ENCODE assay signal across 13 mouse cellular contexts in the genomic region with DNA sequence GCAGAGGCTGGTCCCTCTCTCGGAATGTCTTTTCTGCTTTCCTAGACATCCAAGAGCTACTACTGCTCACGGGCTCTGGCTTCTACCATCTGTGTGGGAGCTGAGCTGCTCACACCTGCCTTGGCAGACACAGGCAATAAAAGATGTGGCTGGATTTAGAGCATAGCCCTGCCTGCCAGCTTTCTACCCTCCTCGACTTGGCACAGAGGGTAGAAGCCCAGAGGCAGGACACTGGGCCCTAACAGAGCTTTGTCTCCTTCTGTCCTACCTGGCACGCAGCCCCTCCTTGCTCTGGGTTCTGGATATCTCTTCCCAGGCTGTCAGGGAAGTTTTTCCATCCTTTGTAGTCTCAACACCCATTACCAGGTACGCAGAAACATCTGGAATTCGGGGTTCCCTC. TPM values are rescaled to one million over a fixed set of nuclear protein-coding genes. Genes with fewer than 3 reads are reported as not detected.
DNase-seq lines count a peak whose midpoint lies in the region; ATAC-seq lines count a peak whose summit lies in the region.
"Had no signal": no experiment of that assay in that cellular context is flagged by ENCODE, and none has a peak within 500 bp of the region (broad histone marks: within the 10 kb centered on the region; RNA-seq: fewer than 3 reads in every experiment).

No protein-coding gene starts in this region.

- ATAC-seq in hindbrain, embryonic 16.5 days: no peak
- no peak for ATAC-seq in hindbrain, embryonic 14.5 days (ENCODE audit: low FRiP score)
- ATAC-seq in limb, embryonic 13.5 days (ENCODE audit: low FRiP score, low read depth): peak; percentile 12; the same call in 1 of the 2 replicates
- no peak for ATAC-seq in activated CD4-positive, CD25-positive, alpha-beta regulatory T cell, adult 4 months
- ATAC-seq: forebrain, postnatal 0 days had no signal

- H3K9ac ChIP-seq in hindbrain, embryonic 16.5 days (ENCODE audit: low read depth, low read length): 0 out of 2 replicates have a peak overlapping the region, but pooled peaks have one; percentile 4
- no peak overlapping the region for H3K9ac ChIP-seq in hindbrain, embryonic 14.5 days
- H3K9ac ChIP-seq in limb, embryonic 13.5 days: no peak overlapping the region
- H3K9ac ChIP-seq: forebrain, postnatal 0 days; heart, embryonic 12.5 days; kidney, embryonic 15.5 days had no signal

- no peaks in the 10 kb centered on the region for H3K9me3 ChIP-seq in hindbrain, embryonic 16.5 days (ENCODE audit: control insufficient read depth, low read length)
- no peaks in the 10 kb centered on the region for H3K9me3 ChIP-seq in hindbrain, embryonic 14.5 days (ENCODE audit: control insufficient read depth, low read length)
- no peaks in the 10 kb centered on the region for H3K9me3 ChIP-seq in embryonic facial prominence, embryonic 10.5 days
- no peaks in the 10 kb centered on the region for H3K9me3 ChIP-seq in limb, embryonic 13.5 days
- H3K9me3 ChIP-seq: heart, embryonic 12.5 days; kidney, embryonic 15.5 days had no signal

- H3K36me3 ChIP-seq in hindbrain, embryonic 16.5 days (ENCODE audit: control insufficient read depth, insufficient read depth, low read length): no peaks in the 10 kb centered on the region
- no peaks in the 10 kb centered on the region for H3K36me3 ChIP-seq in hindbrain, embryonic 14.5 days (replicated peaks; ENCODE audit: control insufficient read depth, insufficient read depth)
- no peaks in the 10 kb centered on the region for H3K36me3 ChIP-seq in embryonic facial prominence, embryonic 10.5 days (replicated peaks)
- H3K36me3 ChIP-seq in limb, embryonic 13.5 days: peaks cover 3% of the 10 kb centered on the region; the same call in 1 of the 2 replicates
- H3K36me3 ChIP-seq: heart, embryonic 12.5 days; kidney, embryonic 15.5 days had no signal

- no peaks in the 10 kb centered on the region for H3K27me3 ChIP-seq in hindbrain, embryonic 16.5 days (replicated peaks; ENCODE audit: control insufficient read depth, insufficient read depth, low read length)
- H3K27me3 ChIP-seq in hindbrain, embryonic 14.5 days (ENCODE audit: control insufficient read depth, insufficient read depth, low read length): no peaks in the 10 kb centered on the region
- no peaks in the 10 kb centered on the region for H3K27me3 ChIP-seq in embryonic facial prominence, embryonic 10.5 days (replicated peaks; ENCODE audit: low read depth, poor library complexity, severe bottlenecking)
- H3K27me3 ChIP-seq in limb, embryonic 13.5 days: no peaks in the 10 kb centered on the region
- H3K27me3 ChIP-seq: heart, embryonic 12.5 days had no signal

- no peak overlapping the region for H3K4me3 ChIP-seq in hindbrain, embryonic 16.5 days (ENCODE audit: low read length)
- H3K4me3 ChIP-seq in hindbrain, embryonic 14.5 days (replicated peaks; ENCODE audit: low read length): no peak overlapping the region
- H3K4me3 ChIP-seq in embryonic facial prominence, embryonic 10.5 days: no peak overlapping the region
- no peak overlapping the region for H3K4me3 ChIP-seq in limb, embryonic 13.5 days
- H3K4me3 ChIP-seq: heart, embryonic 12.5 days; kidney, embryonic 15.5 days had no signal

- no peak overlapping the region for H3K27ac ChIP-seq in hindbrain, embryonic 16.5 days (ENCODE audit: low read depth, low read length)
- no peak overlapping the region for H3K27ac ChIP-seq in hindbrain, embryonic 14.5 days
- peak overlapping the region; percentile 77 for H3K27ac ChIP-seq in embryonic facial prominence, embryonic 10.5 days (replicated peaks)
- H3K27ac ChIP-seq in limb, embryonic 13.5 days: peak overlapping the region; percentile 93
- H3K27ac ChIP-seq: kidney, embryonic 15.5 days had no signal

- H3K4me1 ChIP-seq in hindbrain, embryonic 16.5 days (ENCODE audit: control insufficient read depth, insufficient read depth, low read depth, low read length): no peaks in the 10 kb centered on the region
- no peaks in the 10 kb centered on the region; the same call in 1 of the 2 replicates for H3K4me1 ChIP-seq in hindbrain, embryonic 14.5 days (replicated peaks; ENCODE audit: control insufficient read depth, insufficient read depth, low read length)
- H3K4me1 ChIP-seq in embryonic facial prominence, embryonic 10.5 days: peaks cover 56% of the 10 kb centered on the region
- H3K4me1 ChIP-seq in limb, embryonic 13.5 days: peaks cover 75% of the 10 kb centered on the region

- no peak for DNase-seq in hindbrain, embryonic 14.5 days (ENCODE audit: low spot score)
- DNase-seq in embryonic facial prominence, embryonic 10.5 days (ENCODE audit: low spot score): no peak
- peak; percentile 78 for DNase-seq in fat pad, adult 2 months (ENCODE audit: extremely low read depth, low read depth, low spot score)
- DNase-seq in kidney, adult 11 months: no peak
- DNase-seq: forebrain, postnatal 0 days; layer of hippocampus, postnatal 36 days; lung, adult 18-20 months; thymus, postnatal 14 days had no signal

- 71% methylated on average over 6 of the region's 6 CpGs for WGBS in hindbrain, embryonic 16.5 days
- WGBS in hindbrain, embryonic 14.5 days: 80% methylated on average over 6 of the region's 6 CpGs
- WGBS in embryonic facial prominence, embryonic 10.5 days: 79% methylated on average over 6 of the region's 6 CpGs
- WGBS in limb, embryonic 13.5 days: 22% methylated on average over 6 of the region's 6 CpGs

- no peak overlapping the region for H3K4me2 ChIP-seq in hindbrain, embryonic 16.5 days (ENCODE audit: low read length)
- H3K4me2 ChIP-seq in hindbrain, embryonic 14.5 days (replicated peaks): no peak overlapping the region
- H3K4me2 ChIP-seq in limb, embryonic 13.5 days (replicated peaks): peak overlapping the region; percentile 38
- H3K4me2 ChIP-seq: heart, embryonic 12.5 days; kidney, embryonic 15.5 days had no signal

RNA-seq across cellular contexts. Expression of gene Itga11, which starts 45.1 kb away (rescaled TPM):
- 1.1 and 2.0 TPM in 2 replicates for polyA plus RNA-seq in hindbrain, embryonic 16.5 days (2015; fragmentation: Nextera tagmentation; extraction: Ambion mirVana)
- 1.4 and 1.6 TPM in 2 replicates for polyA plus RNA-seq in hindbrain, embryonic 14.5 days (2014; fragmentation: Nextera tagmentation; extraction: Ambion mirVana)
- polyA plus RNA-seq in embryonic facial prominence, embryonic 10.5 days (2016; fragmentation: Nextera tagmentation; extraction: Ambion mirVana): 2.0 and 2.2 TPM in 2 replicates
- polyA plus RNA-seq in limb, embryonic 13.5 days (2015; fragmentation: Nextera tagmentation; extraction: Ambion mirVana): 8.0 and 8.2 TPM in 2 replicates
- polyA plus RNA-seq in activated CD4-positive, CD25-positive, alpha-beta regulatory T cell, adult 4 months (2017; shearing (Covaris generic)): under 1 TPM; 0.07 to 0.18 TPM

Comparison
In these comparisons a context has a peak if more than half of its experiments do, and no peak if none do; other contexts are left out.
1. H3K27ac ChIP-seq: peak in embryonic facial prominence, embryonic 10.5 days (single experiment) and limb, embryonic 13.5 days (single experiment); none in hindbrain, embryonic 16.5 days (single experiment) and hindbrain, embryonic 14.5 days (single experiment).